Mouse (Mus musculus): ENCODE measurements around the gene Fam69a. TPM values are rescaled to one million over a fixed set of nuclear protein-coding genes. Genes with fewer than 3 reads are reported as not detected.
"Not testable (repeated sequence)": the region's sequence is repeated elsewhere in the genome, so short reads cannot be mapped to it uniquely, and the experiment has no call there.

The Fam69a gene
- polyA plus RNA-seq, 1 experiment from 2014 or later, result 22.9 TPM

DNA sequence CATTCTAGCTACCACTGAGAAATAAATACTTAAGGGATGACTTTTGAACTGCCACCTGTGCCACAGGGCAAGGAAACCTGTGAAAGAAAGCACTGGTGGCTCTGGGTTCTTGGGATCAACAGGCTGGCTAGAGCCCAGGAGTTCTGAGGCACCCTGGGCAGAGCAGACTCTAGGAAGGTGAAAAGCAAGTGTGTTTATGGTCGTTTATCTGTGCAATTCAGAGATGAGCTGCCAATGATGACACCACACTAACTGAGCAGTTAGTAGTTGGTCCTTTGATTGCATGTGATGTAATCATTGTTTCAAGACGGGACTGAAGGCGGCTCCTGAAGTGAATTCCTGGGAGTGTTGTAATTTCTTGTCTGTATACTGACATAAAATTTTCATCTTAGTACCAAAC, 82.6 kb downstream of the Fam69a start:
- Histone ChIP-seq H3K9me3 (ENCODE audit: control insufficient read depth, low read length) (no peaks in the 10 kb centered on the region), H3K36me3 (ENCODE audit: control insufficient read depth, insufficient read depth, low read length) (peaks cover 24% of the 10 kb centered on the region), H3K27ac (ENCODE audit: low read depth, low read length) (no peak overlapping the region), H3K4me3 (ENCODE audit: low read depth, low read length) (no peak overlapping the region), H3K27me3 (ENCODE audit: control insufficient read depth, insufficient read depth, low read length) (no peaks in the 10 kb centered on the region), H3K4me1 (ENCODE audit: control insufficient read depth, insufficient read depth, low read length) (peaks cover 7% of the 10 kb centered on the region; the same call in 1 of the 2 replicates), H3K9ac (ENCODE audit: low read length) (no peak overlapping the region), H3K4me2 (no peak overlapping the region)
- no peak for DNase-seq (ENCODE audit: low spot score, missing footprints)
- 87% methylated on average over 3 of the region's 3 CpGs for WGBS
- ATAC-seq (ENCODE audit: low FRiP score), result no peak

DNA sequence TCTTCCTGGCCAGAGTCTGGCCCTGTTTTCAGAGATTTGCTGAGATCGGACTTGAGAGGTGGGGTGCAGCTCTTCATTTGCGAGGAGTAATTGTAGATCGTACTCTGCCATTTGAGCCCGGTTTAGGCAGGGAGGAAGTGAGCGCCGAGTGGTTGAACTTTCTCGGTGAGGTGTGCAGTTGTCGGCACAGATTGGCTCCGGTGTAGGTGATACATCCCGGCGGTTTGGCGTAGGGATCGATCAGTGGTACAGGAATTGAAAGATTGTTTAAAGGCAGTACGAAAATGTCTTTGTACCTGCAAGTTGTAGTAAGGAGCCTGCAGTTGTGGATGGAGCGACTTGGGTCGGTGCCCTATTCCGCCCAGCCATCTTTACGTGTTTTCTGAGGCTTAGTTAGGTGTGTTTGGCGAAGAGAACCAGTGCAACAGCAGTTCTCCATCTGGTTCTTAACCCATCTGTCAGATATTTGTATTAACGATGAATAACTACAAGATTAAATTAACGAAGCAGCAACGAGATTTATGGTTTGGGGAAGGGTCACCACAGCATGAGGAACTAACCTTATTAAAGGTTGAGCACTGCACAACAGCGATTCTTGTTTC, 85.8 kb downstream of the Fam69a start:
- no peak; the same call in 1 of the 2 replicates for ATAC-seq (ENCODE audit: low FRiP score)
- Histone ChIP-seq H3K27me3 (ENCODE audit: control insufficient read depth, insufficient read depth, low read length) (no peaks in the 10 kb centered on the region), H3K4me1 (ENCODE audit: control insufficient read depth, insufficient read depth, low read length) (peaks cover 7% of the 10 kb centered on the region; the same call in 1 of the 2 replicates), H3K9ac (ENCODE audit: low read length) (peak overlapping the region; percentile 99), H3K4me3 (ENCODE audit: low read depth, low read length) (peak overlapping the region; percentile 99), H3K4me2 (peak overlapping the region; percentile 75), H3K27ac (ENCODE audit: low read depth, low read length) (peak overlapping the region; percentile 54; the same call in 1 of the 2 replicates), H3K9me3 (ENCODE audit: control insufficient read depth, low read length) (no peaks in the 10 kb centered on the region), H3K36me3 (ENCODE audit: control insufficient read depth, insufficient read depth, low read length) (peaks cover 14% of the 10 kb centered on the region)
- 2% methylated on average over 23 of the region's 23 CpGs for WGBS
- no peak for DNase-seq (ENCODE audit: low spot score, missing footprints)

DNA sequence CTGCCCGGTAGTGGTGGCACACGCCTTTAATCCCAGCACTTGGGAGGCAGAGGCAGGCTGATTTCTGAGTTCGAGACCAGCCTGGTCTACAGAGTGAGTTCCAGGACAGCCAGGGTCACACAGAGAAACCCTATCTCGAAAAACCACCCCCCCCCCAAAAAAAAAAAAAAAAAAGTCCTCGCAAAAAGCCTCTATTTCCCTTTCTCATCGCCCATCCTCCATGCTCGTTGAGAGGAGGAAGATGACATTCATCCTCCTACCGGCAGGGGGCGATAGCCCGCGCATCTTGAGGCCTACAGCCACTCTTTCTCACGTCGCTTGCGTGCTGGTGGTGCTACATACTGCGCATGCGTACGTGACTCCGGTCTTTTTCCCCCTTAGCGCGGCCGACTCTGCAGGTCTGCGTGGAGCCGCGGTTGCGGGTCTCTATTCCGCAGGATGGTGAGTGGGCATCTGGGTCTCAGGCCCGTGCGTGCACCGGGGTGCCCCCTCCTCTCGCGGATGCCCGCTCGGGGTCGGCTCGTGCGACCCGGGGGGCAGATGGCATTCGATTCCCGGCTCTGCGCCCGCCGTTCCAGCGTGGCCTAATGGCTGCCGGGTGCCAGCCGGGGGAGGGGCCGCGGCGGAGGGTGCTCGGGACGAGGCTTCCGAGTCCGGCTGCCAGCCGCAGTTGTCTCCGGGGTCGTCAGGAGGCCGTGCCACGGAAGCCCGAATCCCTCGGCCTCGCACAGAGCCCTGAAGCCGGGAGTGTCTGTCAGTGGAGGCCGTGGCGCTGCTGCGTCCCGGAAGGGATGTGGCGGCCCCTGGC, 86.5 kb downstream of the Fam69a start, which contains the start of gene Rpl5:
Gene Rpl5, plus strand, starts transcription at position 297 of the 808 bp plus-strand sequence.
- H3K9me3 ChIP-seq (ENCODE audit: control insufficient read depth, low read length), result no peaks in the 10 kb centered on the region
- 4% methylated on average over 66 of the region's 66 CpGs for WGBS
- ATAC-seq (ENCODE audit: low FRiP score), result peak; percentile 98
- DNase-seq (ENCODE audit: low spot score, missing footprints), result peak; percentile 99
- peaks cover 7% of the 10 kb centered on the region; the same call in 1 of the 2 replicates for H3K4me1 ChIP-seq (ENCODE audit: control insufficient read depth, insufficient read depth, low read length)
- peak within 1 kb of the TSS; percentile 75 for H3K4me2 ChIP-seq
- peak within 1 kb of the TSS; percentile 99 for H3K9ac ChIP-seq (ENCODE audit: low read length)
- peaks cover 10% of the 10 kb centered on the region; the same call in 1 of the 2 replicates for H3K36me3 ChIP-seq (ENCODE audit: control insufficient read depth, insufficient read depth, low read length)
- no peaks in the 10 kb centered on the region for H3K27me3 ChIP-seq (ENCODE audit: control insufficient read depth, insufficient read depth, low read length)
- H3K27ac ChIP-seq (ENCODE audit: low read depth, low read length), result peak within 1 kb of the TSS; percentile 54
- H3K4me3 ChIP-seq (ENCODE audit: low read depth, low read length), result peak within 1 kb of the TSS; percentile 99

- DNase-seq (ENCODE audit: low spot score, missing footprints), result no peak
- Histone ChIP-seq H3K36me3 (ENCODE audit: control insufficient read depth, insufficient read depth, low read length) (no peaks in the 10 kb centered on the region), H3K4me1 (ENCODE audit: control insufficient read depth, insufficient read depth, low read length) (no peaks in the 10 kb centered on the region), H3K4me3 (ENCODE audit: low read depth, low read length) (no peak overlapping the region), H3K27ac (ENCODE audit: low read depth, low read length) (no peak overlapping the region), H3K9ac (ENCODE audit: low read length) (no peak overlapping the region), H3K27me3 (ENCODE audit: control insufficient read depth, insufficient read depth, low read length) (no peaks in the 10 kb centered on the region), H3K9me3 (ENCODE audit: control insufficient read depth, low read length) (no peaks in the 10 kb centered on the region), H3K4me2 (no peak overlapping the region)
- WGBS, result 71% methylated on average over 1 of the region's 1 CpGs
- no peak for ATAC-seq (ENCODE audit: low FRiP score)
Measured at GRCm38 (mm10) chr5:107896265-107896664, 90.6 kb downstream of the Fam69a start.

- no peak overlapping the region for H3K27ac ChIP-seq (ENCODE audit: low read depth, low read length)
- WGBS, result 78% methylated on average over 7 of the region's 7 CpGs
- no peaks in the 10 kb centered on the region for H3K4me1 ChIP-seq (ENCODE audit: control insufficient read depth, insufficient read depth, low read length)
- H3K4me2 ChIP-seq, result no peak overlapping the region
- H3K27me3 ChIP-seq (ENCODE audit: control insufficient read depth, insufficient read depth, low read length), result no peaks in the 10 kb centered on the region
- no peak overlapping the region for H3K4me3 ChIP-seq (ENCODE audit: low read depth, low read length)
- H3K36me3 ChIP-seq (ENCODE audit: control insufficient read depth, insufficient read depth, low read length), result no peaks in the 10 kb centered on the region
- H3K9me3 ChIP-seq (ENCODE audit: control insufficient read depth, low read length), result no peaks in the 10 kb centered on the region
- no peak for DNase-seq (ENCODE audit: low spot score, missing footprints)
- no peak for ATAC-seq (ENCODE audit: low FRiP score)
- no peak overlapping the region for H3K9ac ChIP-seq (ENCODE audit: low read length)
Measured at GRCm38 (mm10) chr5:107894676-107895075, 92.2 kb downstream of the Fam69a start.

DNA sequence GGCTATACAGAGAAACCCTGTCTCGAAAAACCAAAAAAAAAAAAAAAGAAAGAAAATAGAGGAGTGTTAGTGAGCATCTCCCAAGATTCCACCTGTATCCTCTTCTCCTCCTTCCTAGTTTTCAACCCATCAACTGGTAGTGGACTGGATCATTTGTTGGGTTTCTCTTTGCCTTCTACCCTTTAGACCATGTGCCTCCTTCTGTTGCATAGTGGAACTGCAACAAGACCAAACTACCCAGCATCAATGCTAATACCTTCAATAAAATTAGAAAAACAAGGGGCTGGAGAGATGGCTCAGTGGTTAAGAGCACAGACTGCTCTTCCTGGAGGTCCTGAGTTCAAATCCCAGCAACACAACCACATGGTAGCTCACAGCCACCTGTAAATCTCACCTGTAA, 95.4 kb downstream of the Fam69a start:
- WGBS, result no CpG with 5 or more reads among the region's 1 CpGs
- not testable (repeated sequence) for H3K9ac ChIP-seq (ENCODE audit: low read length); H3K27me3 ChIP-seq (ENCODE audit: control insufficient read depth, insufficient read depth, low read length); ATAC-seq (ENCODE audit: low FRiP score); H3K4me1 ChIP-seq (ENCODE audit: control insufficient read depth, insufficient read depth, low read length); H3K36me3 ChIP-seq (ENCODE audit: control insufficient read depth, insufficient read depth, low read length); H3K9me3 ChIP-seq (ENCODE audit: control insufficient read depth, low read length); H3K27ac ChIP-seq (ENCODE audit: low read depth, low read length); DNase-seq (ENCODE audit: low spot score, missing footprints); H3K4me3 ChIP-seq (ENCODE audit: low read depth, low read length); H3K4me2 ChIP-seq

- no peak overlapping the region for H3K4me3 ChIP-seq (ENCODE audit: low read depth, low read length)
- H3K27ac ChIP-seq (ENCODE audit: low read depth, low read length), result no peak overlapping the region
- 71% methylated on average over 9 of the region's 9 CpGs for WGBS
- H3K36me3 ChIP-seq (ENCODE audit: control insufficient read depth, insufficient read depth, low read length), result no peaks in the 10 kb centered on the region
- no peaks in the 10 kb centered on the region for H3K9me3 ChIP-seq (ENCODE audit: control insufficient read depth, low read length)
- no peak overlapping the region for H3K4me2 ChIP-seq
- no peak overlapping the region for H3K9ac ChIP-seq (ENCODE audit: low read length)
- no peaks in the 10 kb centered on the region for H3K4me1 ChIP-seq (ENCODE audit: control insufficient read depth, insufficient read depth, low read length)
- no peaks in the 10 kb centered on the region for H3K27me3 ChIP-seq (ENCODE audit: control insufficient read depth, insufficient read depth, low read length)
- DNase-seq (ENCODE audit: low spot score, missing footprints) (no peak), ATAC-seq (ENCODE audit: low FRiP score) (no peak)
Measured at GRCm38 (mm10) chr5:107889994-107890888, 96.6 kb downstream of the Fam69a start.

DNA sequence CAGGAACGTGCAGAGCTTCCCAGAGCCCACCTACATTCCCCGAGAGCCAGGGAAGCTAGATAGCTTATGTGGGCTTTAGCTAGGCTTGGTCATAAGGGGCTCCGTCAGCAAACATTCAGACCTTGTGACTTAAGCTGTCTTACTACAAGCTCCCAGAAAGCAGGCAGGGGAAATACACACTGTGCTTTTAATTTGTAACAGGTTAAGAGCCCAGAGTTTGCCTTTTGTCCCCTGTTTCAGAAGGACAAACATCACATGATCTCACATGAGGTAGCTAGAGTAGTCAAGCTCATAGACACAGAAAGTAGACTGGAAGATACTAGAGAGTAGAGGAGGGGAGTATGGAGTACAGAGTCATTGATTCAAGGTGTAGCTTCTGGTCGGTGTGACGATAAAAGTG, 106.2 kb downstream of the Fam69a start:
- DNase-seq (ENCODE audit: low spot score, missing footprints), result no peak
- Histone ChIP-seq H3K27me3 (ENCODE audit: control insufficient read depth, insufficient read depth, low read length) (no peaks in the 10 kb centered on the region), H3K27ac (ENCODE audit: low read depth, low read length) (no peak overlapping the region), H3K4me3 (ENCODE audit: low read depth, low read length) (no peak overlapping the region), H3K9me3 (ENCODE audit: control insufficient read depth, low read length) (no peaks in the 10 kb centered on the region), H3K36me3 (ENCODE audit: control insufficient read depth, insufficient read depth, low read length) (no peaks in the 10 kb centered on the region), H3K4me1 (ENCODE audit: control insufficient read depth, insufficient read depth, low read length) (no peaks in the 10 kb centered on the region), H3K4me2 (no peak overlapping the region), H3K9ac (ENCODE audit: low read length) (no peak overlapping the region)
- 82% methylated on average over 5 of the region's 5 CpGs for WGBS
- ATAC-seq (ENCODE audit: low FRiP score), result no peak

All from midbrain, embryonic 11.5 days (tissue).